Mouse (Mus musculus) MEL (cell line): ENCODE data around the gene Akr1d1. TPM values are rescaled to one million over a fixed set of nuclear protein-coding genes. Genes with fewer than 3 reads are reported as not detected.

ENCODE experiments used
- DNase-seq: peaks from one replicate; pipeline ENCODE4 v3.0.0; 2011; ENCODE audit warnings: low read depth, low spot score
- H3K27ac ChIP-seq: 2 replicates; pipeline ENCODE4 v1.5.1; 2012; ENCODE audit warnings: low read depth, mild to moderate bottlenecking, control low read depth, low read length, moderate library complexity; ENCODE audit not compliant: control insufficient read depth
- H3K27me3 ChIP-seq, 2 experiments: fragments of 150-350 bp in 1 of 2; sonication (generic) in 1 of 2; 2 replicates each; pipeline ENCODE4 v1.6.1; 2012; ENCODE audit warnings: low read length in 2 of 2, mild to moderate bottlenecking in 2 of 2, improper control_type of control experiment in 1 of 2, moderate library complexity in 1 of 2; ENCODE audit not compliant: insufficient read depth in 2 of 2, control insufficient read depth in 1 of 2
- H3K36me3 ChIP-seq, 2 experiments: 2 replicates each; pipeline ENCODE4 v1.6.1; 2012 to 2014; ENCODE audit warnings: low read length in 2 of 2, improper control_type of control experiment in 1 of 2, inconsistent platforms in 1 of 2, mild to moderate bottlenecking in 1 of 2; ENCODE audit not compliant: insufficient read depth in 2 of 2, control insufficient read depth in 1 of 2
- H3K4me1 ChIP-seq, 2 experiments: fragments of 150-350 bp in 1 of 2; sonication (generic) in 1 of 2; 2 replicates each; pipeline ENCODE4 v1.6.1; 2012; ENCODE audit warnings: low read length in 2 of 2, improper control_type of control experiment in 1 of 2, mild to moderate bottlenecking in 1 of 2; ENCODE audit not compliant: insufficient read depth in 2 of 2, control insufficient read depth in 1 of 2
- H3K4me3 ChIP-seq, 2 experiments: fragments of 150-350 bp in 1 of 2; sonication (generic) in 1 of 2; 2 replicates each; pipeline ENCODE4 v1.5.1; 2012; ENCODE audit warnings: low read depth in 2 of 2, low read length in 2 of 2, mild to moderate bottlenecking in 2 of 2, moderate library complexity in 2 of 2, control low read depth in 1 of 2, improper control_type of control experiment in 1 of 2; ENCODE audit not compliant: control insufficient read depth in 1 of 2, insufficient read depth in 1 of 2
- H3K79me2 ChIP-seq: 2 replicates; pipeline ENCODE4 v1.6.1; 2012; ENCODE audit warnings: mild to moderate bottlenecking, low read length, moderate library complexity; ENCODE audit not compliant: control insufficient read depth, poor library complexity, insufficient read depth
- H3K9ac ChIP-seq: 2 replicates; pipeline ENCODE4 v1.6.1; 2012; ENCODE audit warnings: low read depth, mild to moderate bottlenecking, control low read depth, low read length, moderate library complexity; ENCODE audit not compliant: control insufficient read depth, poor library complexity, severe bottlenecking
- H3K9me3 ChIP-seq: fragments of 150-350 bp; sonication (generic); replicated peaks from 2 replicates; pipeline ENCODE4 v1.6.1; 2012; ENCODE audit warnings: mild to moderate bottlenecking, low read length, improper control_type of control experiment, moderate library complexity; ENCODE audit not compliant: insufficient read depth
- BHLHE40 ChIP-seq: IDR thresholded peaks from 2 replicates; pipeline ENCODE4 v1.6.1; 2012; ENCODE audit warnings: low read depth, mild to moderate bottlenecking, inconsistent platforms, low read length, improper control_type of control experiment, borderline replicate concordance
- CHD2 ChIP-seq: IDR thresholded peaks from 2 replicates; pipeline ENCODE4 v1.6.1; 2011; ENCODE audit warnings: low read length, improper control_type of control experiment
- CTCF ChIP-seq, 3 experiments: IDR thresholded peaks in 2 of 3; conservative IDR thresholded peaks in 1 of 3; 2 replicates each; pipeline ENCODE4 v1.5.1; 2011 to 2012; ENCODE audit warnings: low read length in 3 of 3, low read depth in 2 of 3, mild to moderate bottlenecking in 2 of 3, improper control_type of control experiment in 1 of 3, inconsistent platforms in 1 of 3, mixed read lengths in 1 of 3, moderate library complexity in 1 of 3; ENCODE audit not compliant: control insufficient read depth in 1 of 3, insufficient read depth in 1 of 3, poor library complexity in 1 of 3, severe bottlenecking in 1 of 3
- ELF1 ChIP-seq: IDR thresholded peaks from 2 replicates; pipeline ENCODE4 v1.6.1; 2014; ENCODE audit warnings: low read depth, mild to moderate bottlenecking, inconsistent platforms, low read length, improper control_type of control experiment, moderate library complexity
- ETS1 ChIP-seq: IDR thresholded peaks from 2 replicates; pipeline ENCODE4 v1.6.1; 2012; ENCODE audit warnings: low read depth, mild to moderate bottlenecking, inconsistent platforms, low read length, improper control_type of control experiment, moderate library complexity
- GATA1 ChIP-seq: IDR thresholded peaks from 2 replicates; pipeline ENCODE4 v1.6.1; 2011; ENCODE audit warnings: low read depth, low read length, improper control_type of control experiment
- HCFC1 ChIP-seq: IDR thresholded peaks from 2 replicates; pipeline ENCODE4 v1.6.1; 2012; ENCODE audit warnings: low read depth, mild to moderate bottlenecking, inconsistent platforms, low read length, improper control_type of control experiment, moderate library complexity
- JUND ChIP-seq: IDR thresholded peaks from 2 replicates; pipeline ENCODE4 v1.6.1; 2011; ENCODE audit warnings: low read depth, mild to moderate bottlenecking, improper control_type of control experiment, low read length
- KAT2A ChIP-seq: conservative IDR thresholded peaks from 2 replicates; pipeline ENCODE4 v1.6.1; 2012; ENCODE audit warnings: low read depth, low read length, improper control_type of control experiment, inconsistent platforms
- MAFK ChIP-seq: IDR thresholded peaks from 2 replicates; pipeline ENCODE4 v1.6.1; 2011; ENCODE audit warnings: low read depth, mild to moderate bottlenecking, low read length, improper control_type of control experiment, borderline replicate concordance
- MAX ChIP-seq: IDR thresholded peaks from 2 replicates; pipeline ENCODE4 v1.6.1; 2011; ENCODE audit warnings: low read length, improper control_type of control experiment
- MEF2A ChIP-seq: IDR thresholded peaks from 2 replicates; pipeline ENCODE4 v1.6.1; 2014; ENCODE audit warnings: low read depth, mild to moderate bottlenecking, inconsistent platforms, low read length, improper control_type of control experiment; ENCODE audit not compliant: poor library complexity, insufficient replicate concordance, severe bottlenecking; ENCODE audit errors: extremely low read depth
- MXI1 ChIP-seq: IDR thresholded peaks from 2 replicates; pipeline ENCODE4 v1.6.1; 2011; ENCODE audit warnings: mild to moderate bottlenecking, low read depth, low read length, improper control_type of control experiment
- NELFE ChIP-seq: IDR thresholded peaks from 2 replicates; pipeline ENCODE4 v1.6.1; 2011; ENCODE audit warnings: low read depth, low read length, improper control_type of control experiment
- POLR2A ChIP-seq, 2 experiments: IDR thresholded peaks; 2 replicates each; pipeline ENCODE4 v1.6.1; 2011 to 2012; ENCODE audit warnings: low read length in 2 of 2, mild to moderate bottlenecking in 2 of 2, control low read depth in 1 of 2, improper control_type of control experiment in 1 of 2, low read depth in 1 of 2, moderate library complexity in 1 of 2; ENCODE audit not compliant: control insufficient read depth in 1 of 2, insufficient read depth in 1 of 2, poor library complexity in 1 of 2
- POLR2AphosphoS2 ChIP-seq: IDR thresholded peaks from 2 replicates; pipeline ENCODE4 v1.6.1; 2011; ENCODE audit warnings: low read length, improper control_type of control experiment
- RAD21 ChIP-seq: IDR thresholded peaks from 2 replicates; pipeline ENCODE4 v1.6.1; 2011; ENCODE audit warnings: mild to moderate bottlenecking, low read depth, low read length, improper control_type of control experiment
- RCOR1 ChIP-seq: IDR thresholded peaks from 2 replicates; pipeline ENCODE4 v1.6.1; 2012; ENCODE audit warnings: low read depth, mild to moderate bottlenecking, inconsistent platforms, low read length, improper control_type of control experiment
- SIN3A ChIP-seq: IDR thresholded peaks from 2 replicates; pipeline ENCODE4 v1.6.1; 2012; ENCODE audit warnings: low read length, improper control_type of control experiment, inconsistent platforms
- SMC3 ChIP-seq: IDR thresholded peaks from 2 replicates; pipeline ENCODE4 v1.6.1; 2011; ENCODE audit warnings: low read depth, low read length, improper control_type of control experiment
- TBP ChIP-seq: IDR thresholded peaks from 2 replicates; pipeline ENCODE4 v1.8.0; 2011; ENCODE audit warnings: low read depth, low read length, improper control_type of control experiment
- USF1 ChIP-seq: IDR thresholded peaks from 2 replicates; pipeline ENCODE4 v1.6.1; 2014; ENCODE audit warnings: low read depth, mild to moderate bottlenecking, inconsistent platforms, low read length, improper control_type of control experiment, moderate library complexity
- USF2 ChIP-seq, 2 experiments: IDR thresholded peaks; 2 replicates each; pipeline ENCODE4 v1.6.1; 2011 to 2012; ENCODE audit warnings: improper control_type of control experiment in 2 of 2, low read length in 2 of 2, borderline replicate concordance in 1 of 2, inconsistent platforms in 1 of 2, low read depth in 1 of 2, mild to moderate bottlenecking in 1 of 2; ENCODE audit not compliant: insufficient read depth in 1 of 2
- ZMIZ1 ChIP-seq: IDR thresholded peaks from 2 replicates; pipeline ENCODE4 v1.6.1; 2012; ENCODE audit warnings: low read depth, mild to moderate bottlenecking, inconsistent platforms, low read length, improper control_type of control experiment, moderate library complexity
- polyA plus RNA-seq, 2 experiments: library from polyadenylated mRNA; stranded (reverse) in 1 of 2; unstranded in 1 of 2; fragments of >175 nt in 1 of 2; fragments of >200 nt in 1 of 2; gene quantifications; 2 replicates each; pipeline versions ENCODE4 v1.2.1 to v1.2.4; 2012; ENCODE audit warnings: low replicate concordance in 2 of 2, low read depth in 1 of 2; ENCODE audit not compliant: insufficient read length in 2 of 2, insufficient read depth in 1 of 2, missing spikeins in 1 of 2
- total RNA-seq: library from RNA; depleted of rRNA; stranded (reverse); fragments of 300-350 nt; gene quantifications from 2 replicates; pipeline ENCODE4 v1.2.3, GENCODE M21; 2012

The Akr1d1 gene
- total and polyA plus RNA-seq, 3 experiments = not detected

GRCm38 (mm10) chr6:37538792-37539191, 8.8 kb downstream of the Akr1d1 start:
- Histone ChIP-seq H3K4me3 (no peak overlapping the region), H3K9me3 (no peaks in the 10 kb centered on the region), H3K4me1 (no peaks in the 10 kb centered on the region), H3K79me2 (no peaks in the 10 kb centered on the region), H3K27me3 (no peaks in the 10 kb centered on the region; a peak in 1 of 4 replicates), H3K36me3 (no peaks in the 10 kb centered on the region), H3K27ac (no peak overlapping the region), H3K9ac (no peak overlapping the region)
- TF ChIP-seq POLR2AphosphoS2 (no peak), JUND (no peak), USF1 (no peak), KAT2A (no peak), RAD21 (no peak), SMC3 (no peak), CHD2 (no peak), POLR2A (IDR thresholded peaks at IDR 0.05; ENCODE audit: control insufficient read depth in 1 of 2, insufficient read depth in 1 of 2, low read depth in 1 of 2, low read length in 2 of 2, poor library complexity in 1 of 2) (no peak), MAFK (no peak)
- DNase-seq = no peak

DNA sequence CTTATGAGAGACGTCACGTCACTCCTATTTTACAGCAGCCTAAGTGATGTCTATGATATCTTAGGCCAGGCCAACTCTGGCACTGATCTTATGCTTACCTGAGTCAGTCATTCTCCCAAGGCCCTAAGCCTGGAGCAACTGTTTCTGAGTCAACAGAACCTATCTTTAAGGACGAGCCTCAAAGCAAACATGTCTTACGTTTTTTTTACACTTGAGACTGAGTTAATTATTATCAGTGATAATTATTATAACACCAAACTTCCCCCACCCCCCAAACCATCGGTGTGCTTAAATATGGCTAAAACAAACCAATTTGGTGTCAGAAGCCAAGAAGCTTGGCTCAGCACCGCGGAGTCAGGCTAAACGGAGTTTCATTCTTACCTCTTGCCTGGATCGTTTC, 9.4 kb downstream of the Akr1d1 start:
- TF ChIP-seq BHLHE40 (no peak), MEF2A (no peak), SIN3A (no peak), HCFC1 (no peak), RAD21 (no peak), KAT2A (no peak), MAX (no peak), ETS1 (no peak), SMC3 (no peak), CTCF (IDR thresholded peaks at IDR 0.05 in 2 of 3, conservative IDR thresholded peaks at IDR 0.05 in 1 of 3; ENCODE audit: control insufficient read depth in 1 of 3, insufficient read depth in 1 of 3, low read depth in 2 of 3, low read length in 3 of 3, poor library complexity in 1 of 3, severe bottlenecking in 1 of 3) (no peak), USF2 (IDR thresholded peaks at IDR 0.05; ENCODE audit: borderline replicate concordance in 1 of 2, insufficient read depth in 1 of 2, low read depth in 1 of 2, low read length in 2 of 2) (no peak), JUND (no peak), MXI1 (no peak), RCOR1 (no peak), ZMIZ1 (no peak), NELFE (no peak), TBP (no peak), GATA1 (no peak), ELF1 (no peak)
- Histone ChIP-seq H3K79me2 (no peaks in the 10 kb centered on the region), H3K4me1 (no peaks in the 10 kb centered on the region), H3K27ac (no peak overlapping the region), H3K27me3 (no peaks in the 10 kb centered on the region), H3K4me3 (no peak overlapping the region), H3K9me3 (no peaks in the 10 kb centered on the region), H3K9ac (no peak overlapping the region), H3K36me3 (no peaks in the 10 kb centered on the region)
- no peak for DNase-seq
